Mouse (Mus musculus): ENCODE measurements around the gene Nrxn3.

The Nrxn3 gene

DNA sequence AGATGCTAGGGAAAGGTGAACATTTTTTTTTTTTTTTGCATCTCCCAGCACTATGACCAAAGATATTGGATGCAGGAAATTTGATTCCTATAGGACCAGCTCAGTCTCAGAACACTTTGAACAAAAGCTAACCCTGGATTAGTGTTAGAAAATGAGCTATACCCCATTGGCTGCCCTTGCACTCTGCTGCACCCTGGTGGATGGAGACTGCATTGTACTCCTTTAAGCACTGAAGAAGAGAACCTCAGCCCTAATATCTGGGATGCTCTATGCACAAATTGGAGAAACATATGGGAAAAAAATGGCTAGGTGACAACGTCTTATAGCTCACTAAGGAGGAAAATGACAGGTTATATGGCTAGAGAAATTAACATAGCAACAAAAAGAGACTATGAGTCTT lies 589.9 kb downstream of the Nrxn3 start:
- no peak for DNase-seq (ENCODE audit: low read depth, low spot score)

DNA sequence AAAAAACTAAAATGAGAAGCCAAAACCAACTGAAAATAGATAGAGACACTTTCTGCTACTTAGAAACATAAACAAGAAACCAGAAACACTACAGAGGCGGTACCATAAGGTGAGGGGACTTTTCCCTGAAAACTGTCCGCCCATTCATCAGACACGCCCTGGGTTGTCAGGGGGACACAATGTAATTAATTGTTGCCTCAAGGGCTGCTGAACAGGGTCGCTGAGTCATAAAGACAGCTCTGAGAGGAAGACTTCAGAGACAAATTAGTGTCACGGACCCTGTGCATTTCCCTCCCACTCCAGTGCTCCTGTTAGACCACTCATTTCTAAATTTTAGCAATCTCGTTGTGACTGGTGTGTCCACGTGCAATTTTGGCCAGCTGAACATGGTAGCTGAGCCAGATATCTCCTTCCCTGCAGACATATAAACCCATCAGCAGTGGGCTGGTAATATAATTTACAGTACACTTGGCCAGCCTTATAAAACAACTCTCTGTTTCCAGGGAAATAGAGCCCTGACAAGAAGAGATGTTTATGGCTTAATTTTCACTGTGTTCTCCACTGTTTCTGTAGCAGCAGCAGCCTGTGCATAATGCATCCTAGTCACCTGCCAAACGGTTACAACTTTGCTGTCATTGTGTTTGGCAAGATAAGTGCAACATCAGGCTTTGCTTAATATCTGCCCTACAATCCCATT lies 603.3 kb downstream of the Nrxn3 start:
- no peak for DNase-seq (ENCODE audit: low read depth, low spot score)

DNA sequence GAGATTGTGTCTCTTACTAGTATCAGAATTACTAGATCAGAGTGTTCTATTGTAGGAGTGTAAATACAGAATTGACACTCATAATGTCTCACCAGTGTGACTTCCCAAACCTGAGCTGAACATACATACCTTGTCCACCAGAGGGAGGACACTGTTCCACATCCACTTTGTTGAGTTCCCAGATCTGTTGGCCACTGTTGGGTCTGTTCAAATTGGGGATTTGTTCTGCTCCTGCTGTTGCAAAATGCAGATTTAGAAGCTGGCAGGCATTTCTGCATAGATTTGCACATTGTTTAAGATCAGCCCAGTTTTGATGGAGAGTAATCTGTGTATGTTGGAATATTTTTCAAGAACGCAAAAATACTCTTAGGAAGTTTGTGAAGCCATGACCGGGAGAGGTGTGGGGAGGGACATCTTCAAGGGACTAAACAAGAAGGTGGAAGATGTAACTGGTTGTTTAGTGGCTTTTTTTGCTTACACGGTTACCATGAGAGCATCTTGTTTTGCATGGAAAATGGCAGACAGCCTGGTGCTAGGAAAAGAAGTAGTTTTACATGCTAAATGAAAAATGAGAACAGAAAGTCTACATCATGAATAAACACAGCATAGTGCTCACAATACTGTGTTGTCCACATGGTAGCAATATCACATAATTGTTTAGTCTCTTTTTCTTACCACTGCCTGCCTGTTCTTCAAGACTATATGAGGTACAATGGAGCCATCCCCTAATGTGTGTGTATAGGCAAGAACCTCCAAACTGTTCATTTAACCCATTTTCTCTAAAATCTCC lies 609.0 kb downstream of the Nrxn3 start:
- DNase-seq (ENCODE audit: low read depth, low spot score): no peak

DNA sequence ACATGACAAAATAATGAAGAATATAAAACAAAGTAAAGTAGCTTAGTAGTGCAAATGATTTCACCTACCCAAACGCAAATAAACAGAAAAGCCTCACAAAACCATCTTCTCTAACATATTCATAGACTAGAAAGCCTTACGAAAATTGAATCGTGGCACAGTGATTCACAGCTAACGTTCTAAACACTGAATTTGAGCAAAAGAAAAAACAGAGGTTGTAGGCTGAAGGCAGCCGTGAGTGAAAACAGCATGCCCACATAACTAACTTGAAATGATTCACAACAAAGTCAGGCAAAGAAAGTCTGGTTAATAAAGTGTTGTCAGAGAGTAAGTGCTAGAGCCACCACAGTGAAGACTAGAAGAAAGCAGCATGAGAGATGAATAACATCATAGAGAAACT lies 610.8 kb downstream of the Nrxn3 start:
- no peak for DNase-seq (ENCODE audit: low read depth, low spot score)

DNA sequence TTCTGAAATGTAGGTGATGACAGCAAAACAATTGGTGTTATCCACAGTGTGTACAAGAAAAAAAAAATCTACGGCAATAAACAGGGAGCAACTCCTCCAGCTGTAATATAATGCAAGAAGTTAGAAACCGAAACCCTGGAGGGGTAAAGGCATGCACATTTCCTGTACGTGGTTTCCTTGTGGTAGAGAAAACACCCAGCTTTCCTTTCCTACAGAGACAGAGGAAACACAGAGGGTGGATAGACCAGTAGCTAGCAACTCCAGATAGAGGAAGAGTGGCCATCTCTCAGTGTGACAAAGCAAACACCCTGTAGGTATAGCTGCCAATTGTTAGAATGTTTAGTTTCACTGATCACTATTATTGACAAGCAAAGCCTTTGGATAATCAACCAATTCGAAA lies 642.2 kb downstream of the Nrxn3 start:
- DNase-seq (ENCODE audit: low read depth, low spot score): no peak

DNA sequence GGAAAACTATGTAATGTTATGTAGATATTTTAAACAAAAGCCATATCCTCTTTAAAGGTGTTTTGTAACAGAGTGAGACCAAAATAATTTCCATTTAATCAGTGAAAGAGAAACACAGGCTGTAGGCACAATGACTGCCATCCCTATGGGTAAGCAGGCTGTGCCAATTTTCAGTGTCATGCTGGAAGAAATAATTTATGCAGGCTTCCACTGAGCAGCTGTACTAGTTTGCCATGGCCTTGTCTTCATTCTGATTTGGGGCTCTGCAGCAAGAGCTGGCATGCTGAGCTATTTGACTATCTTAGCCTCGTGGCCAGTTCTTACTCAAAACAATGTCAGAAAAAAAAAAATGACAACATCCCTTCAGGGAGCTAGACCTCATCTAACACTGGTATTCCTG lies 647.3 kb downstream of the Nrxn3 start:
- no peak for DNase-seq (ENCODE audit: low read depth, low spot score)

DNA sequence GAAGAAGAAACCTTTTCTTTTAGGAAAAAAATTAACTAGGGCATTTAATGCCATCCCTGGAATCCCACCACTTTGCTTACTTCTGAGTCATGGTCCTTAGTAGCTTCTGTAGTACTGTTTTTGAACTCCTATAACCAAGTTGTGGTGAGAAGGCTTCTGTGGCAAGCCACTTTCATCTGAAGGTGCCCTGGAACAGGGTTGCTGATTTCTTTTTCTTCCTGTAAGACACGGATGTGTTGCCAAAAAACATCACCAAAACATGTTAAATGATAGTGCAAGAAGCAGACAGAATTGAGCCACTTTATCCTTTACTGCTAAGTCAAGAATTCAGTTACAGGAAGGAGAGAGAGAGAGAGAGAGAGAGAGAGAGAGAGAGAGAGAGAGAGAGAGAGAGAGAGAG lies 653.9 kb downstream of the Nrxn3 start:
- DNase-seq (ENCODE audit: low read depth, low spot score): no peak

DNA sequence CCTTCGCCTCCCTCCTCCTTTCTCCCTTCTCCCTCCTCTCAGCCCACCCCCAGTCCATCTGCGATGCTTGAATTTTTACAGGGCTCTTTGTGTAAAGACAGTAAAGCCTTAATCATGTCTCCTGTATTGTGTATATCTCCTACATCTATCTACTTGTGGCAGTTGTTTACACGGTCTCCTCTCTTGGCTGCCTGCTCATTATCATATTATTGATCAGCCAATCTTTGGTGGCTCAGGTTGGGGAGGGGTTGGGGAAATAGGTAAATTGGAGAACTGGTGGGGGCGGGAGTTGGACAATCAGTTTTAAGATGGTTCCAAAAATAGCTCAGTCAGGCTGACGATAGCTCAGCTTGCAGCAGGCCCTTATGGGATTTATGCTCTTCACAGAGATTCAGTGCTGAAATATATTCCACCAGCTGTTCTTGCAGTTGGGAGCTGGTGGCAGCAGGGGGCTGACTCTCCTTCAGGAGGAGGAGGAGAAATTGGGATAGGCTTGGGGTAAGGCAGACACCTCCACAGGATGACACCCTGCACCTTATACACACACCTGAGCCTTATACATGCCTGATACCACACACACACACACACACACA lies 654.5 kb downstream of the Nrxn3 start:
- DNase-seq (ENCODE audit: low read depth, low spot score): no peak

DNA sequence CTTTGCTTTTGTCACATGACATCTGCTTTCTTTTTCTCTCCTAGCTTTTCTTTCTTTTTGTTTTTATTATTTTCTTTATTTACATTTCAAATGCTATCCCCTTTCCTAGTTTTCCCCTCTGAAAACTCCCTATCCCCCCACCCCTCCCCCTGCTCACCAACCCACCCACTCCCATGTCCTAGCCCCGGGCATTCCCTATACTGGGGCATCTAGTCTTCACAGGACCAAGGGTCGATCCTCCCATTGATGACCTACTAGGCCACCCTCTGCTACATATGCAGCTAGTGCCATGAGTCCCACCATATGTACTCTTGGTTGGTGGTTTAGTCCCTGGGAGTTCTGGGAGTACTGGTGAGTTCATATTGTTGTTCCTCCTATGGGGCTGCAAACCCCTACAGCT lies 655.0 kb downstream of the Nrxn3 start:
- DNase-seq (ENCODE audit: low read depth, low spot score): no peak

DNA sequence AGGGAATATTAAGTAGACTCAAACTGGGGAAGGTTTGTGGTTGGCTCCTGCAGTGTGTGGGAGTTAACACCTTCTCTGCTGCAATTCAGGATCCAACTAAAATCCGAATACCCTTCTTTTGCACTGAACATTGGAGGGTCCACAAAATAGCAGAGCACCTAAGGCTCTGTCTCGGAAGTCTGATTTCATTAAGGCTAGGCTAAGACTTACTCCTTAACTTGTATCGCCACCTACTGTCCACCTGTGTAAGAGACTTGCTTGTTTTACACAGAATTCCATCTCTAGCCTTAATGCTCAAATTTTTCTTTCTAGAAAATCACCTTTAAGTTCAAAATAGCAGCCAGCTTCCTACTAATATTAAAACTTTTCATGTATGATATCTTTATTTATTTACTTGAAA lies 660.6 kb downstream of the Nrxn3 start:
- no peak for DNase-seq (ENCODE audit: low read depth, low spot score)

DNA sequence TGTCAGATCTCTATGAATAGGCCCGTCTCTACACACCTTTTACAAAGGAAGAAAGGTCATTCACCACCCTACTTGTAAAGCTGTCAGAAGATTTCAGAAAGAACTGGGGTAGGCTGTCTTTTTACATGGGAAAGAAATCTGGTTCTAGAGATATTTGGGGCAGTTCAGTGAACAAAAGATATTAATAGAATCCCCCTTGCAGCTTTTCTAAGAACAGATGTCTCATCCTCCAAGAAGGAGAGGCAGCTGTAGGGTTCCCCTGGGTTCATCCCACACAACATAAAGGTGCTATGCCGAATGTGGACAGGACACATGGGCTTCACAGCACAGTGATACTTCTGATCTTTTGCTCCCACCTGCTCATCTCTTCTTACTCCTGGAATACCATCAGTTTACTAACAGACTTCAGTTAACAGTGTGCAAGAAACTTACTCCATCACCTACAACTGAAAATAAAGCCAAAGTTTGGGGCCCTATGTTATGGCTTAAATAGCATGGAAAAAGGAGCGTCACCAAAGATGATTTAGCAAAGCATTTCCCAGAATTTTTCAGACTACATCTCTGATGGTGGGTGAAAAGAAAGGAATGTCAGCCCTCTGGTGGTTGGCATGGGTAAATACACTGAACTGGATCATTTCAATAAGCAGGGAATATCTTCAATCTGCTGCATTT lies 672.6 kb downstream of the Nrxn3 start:
- no peak for DNase-seq (ENCODE audit: low read depth, low spot score)

DNA sequence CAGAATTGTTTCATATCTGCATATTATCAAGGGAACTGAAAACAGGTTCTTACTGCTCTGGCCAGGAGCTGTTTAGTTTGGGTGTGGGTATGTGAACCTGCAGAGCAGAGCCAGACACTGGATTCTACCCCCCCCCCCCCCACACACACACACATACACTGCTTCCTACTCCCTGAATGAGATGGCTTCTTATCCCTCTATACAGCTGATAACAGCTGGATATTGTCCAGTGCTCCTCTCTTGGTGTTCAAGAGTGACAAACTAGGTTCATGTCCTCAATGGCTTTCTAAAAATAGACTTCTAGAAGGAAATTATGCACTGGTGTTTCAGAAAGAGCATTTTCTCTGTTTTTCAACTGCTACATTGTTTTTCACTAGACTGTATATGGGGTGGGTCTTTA lies 713.8 kb downstream of the Nrxn3 start:
- no peak for DNase-seq (ENCODE audit: low read depth, low spot score)

DNA sequence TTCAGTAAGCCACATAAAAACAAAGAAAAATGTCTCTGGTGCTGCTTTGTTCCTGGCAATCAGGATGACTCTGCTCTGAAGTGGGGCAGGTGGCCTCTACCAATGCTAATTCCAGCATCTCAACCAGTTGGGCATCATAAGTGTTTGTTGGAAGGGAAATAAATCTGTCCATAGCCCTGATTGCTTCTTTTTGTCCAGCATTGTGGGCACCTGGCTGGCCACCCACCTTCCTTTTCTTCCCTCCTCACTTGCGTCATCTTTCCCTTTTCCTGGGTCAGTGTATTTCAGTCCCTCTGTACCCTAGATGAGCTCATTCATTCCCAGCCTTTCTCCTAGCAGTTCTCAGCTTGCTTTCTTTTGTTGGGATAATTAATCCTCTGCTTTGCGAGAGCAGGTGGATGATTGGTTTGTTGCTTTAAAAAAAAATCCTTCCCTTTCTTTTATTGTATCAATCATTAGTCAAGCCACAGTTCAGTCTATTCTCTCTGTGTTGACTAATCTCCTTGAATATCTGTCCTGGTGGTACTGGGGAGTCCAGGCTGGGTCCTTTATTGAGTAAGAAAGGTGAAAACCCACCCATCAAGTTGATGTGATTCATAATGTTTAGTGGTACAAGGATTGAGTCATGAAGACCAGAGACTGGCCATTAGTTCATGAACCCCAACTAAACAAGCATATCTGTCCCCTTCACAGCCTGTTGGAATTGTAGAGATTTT lies 719.8 kb downstream of the Nrxn3 start:
- DNase-seq (ENCODE audit: low read depth, low spot score): no peak

DNA sequence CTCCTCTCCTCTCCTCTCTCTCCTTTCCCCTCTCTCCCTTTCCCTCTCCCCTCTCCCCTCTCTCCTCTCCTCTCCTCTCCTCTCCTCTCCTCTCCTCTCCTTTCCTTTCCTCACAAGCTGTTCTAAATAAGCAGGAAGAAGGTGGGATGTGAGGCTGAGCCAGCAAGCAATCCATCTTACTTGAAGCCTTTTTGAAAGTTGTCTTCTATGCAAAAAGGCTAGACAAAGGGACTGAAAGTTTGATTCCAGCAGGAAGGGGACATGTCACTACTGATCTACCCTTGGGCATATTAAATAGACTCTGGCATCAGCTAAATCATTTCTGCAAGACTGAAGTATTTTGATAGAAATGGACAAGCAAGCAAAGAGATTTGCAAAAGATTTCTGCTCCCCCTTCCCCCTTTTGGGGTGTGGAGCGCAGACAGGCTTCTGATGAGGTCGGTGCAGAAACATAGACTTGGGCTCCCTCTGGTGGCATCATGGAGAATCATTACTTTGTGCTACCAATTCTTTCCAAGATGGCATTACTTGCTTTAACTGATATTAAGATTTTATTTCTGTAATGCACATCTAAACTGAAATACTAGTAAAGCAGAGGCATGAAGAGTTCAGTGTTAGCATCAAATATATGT lies 728.1 kb downstream of the Nrxn3 start:
- DNase-seq (ENCODE audit: low read depth, low spot score): peak; percentile 7

DNA sequence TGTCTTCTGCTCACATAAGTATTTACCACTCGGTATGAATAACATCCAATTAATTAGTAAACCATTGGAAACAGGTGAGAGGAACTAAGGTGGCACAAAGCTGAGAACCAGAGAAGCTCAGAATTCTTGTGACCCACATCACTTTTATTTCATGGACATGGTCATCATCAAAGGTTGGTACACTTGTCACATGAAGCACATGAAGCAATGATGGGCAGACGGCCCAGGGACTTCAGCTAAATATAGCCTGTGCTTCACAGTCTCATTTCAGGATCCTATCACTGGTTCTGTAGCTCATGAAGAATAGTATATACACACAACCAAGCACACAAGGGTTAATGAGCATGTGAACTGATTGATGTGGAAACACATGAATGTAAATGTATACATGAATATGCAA lies 747.5 kb downstream of the Nrxn3 start:
- DNase-seq (ENCODE audit: low read depth, low spot score): no peak

DNA sequence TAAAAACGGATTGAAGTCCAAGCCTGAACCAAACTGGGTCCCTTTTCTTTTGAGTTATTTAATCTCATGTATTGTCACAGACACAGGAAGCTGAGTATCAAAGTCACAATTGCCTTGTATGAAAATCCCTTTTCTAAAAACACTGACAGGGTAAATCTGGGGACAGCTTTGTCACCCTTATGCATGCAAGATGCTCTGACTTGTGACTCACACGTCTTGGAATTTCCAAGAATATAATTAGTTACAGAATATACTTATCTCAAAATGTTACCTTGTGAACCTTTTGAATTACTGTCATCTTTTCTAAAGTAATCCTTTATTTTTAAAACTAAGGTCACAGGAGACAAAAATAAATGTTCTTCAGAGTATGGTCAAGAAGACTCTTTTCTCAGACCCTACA lies 748.6 kb downstream of the Nrxn3 start:
- DNase-seq (ENCODE audit: low read depth, low spot score): no peak

DNA sequence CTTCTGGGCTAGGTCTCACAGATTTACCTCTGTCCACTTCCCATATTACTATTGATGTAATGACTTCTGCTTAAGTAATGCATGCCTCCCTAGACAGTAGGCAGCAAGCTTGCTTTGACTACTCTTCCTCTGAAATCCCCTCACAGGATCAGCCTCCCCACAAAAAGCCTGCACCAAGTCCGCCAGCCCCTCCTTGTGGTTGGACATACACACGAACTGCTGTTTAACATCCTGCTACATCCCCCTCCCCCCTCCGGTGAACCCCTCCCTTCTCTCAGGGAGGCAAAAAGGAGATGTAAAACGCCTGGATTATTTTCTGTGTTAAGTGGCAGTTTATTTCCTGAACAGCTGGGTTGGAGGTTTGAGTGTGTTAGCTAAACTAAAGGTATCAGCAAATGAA lies 749.2 kb downstream of the Nrxn3 start:
- DNase-seq (ENCODE audit: low read depth, low spot score): no peak

DNA sequence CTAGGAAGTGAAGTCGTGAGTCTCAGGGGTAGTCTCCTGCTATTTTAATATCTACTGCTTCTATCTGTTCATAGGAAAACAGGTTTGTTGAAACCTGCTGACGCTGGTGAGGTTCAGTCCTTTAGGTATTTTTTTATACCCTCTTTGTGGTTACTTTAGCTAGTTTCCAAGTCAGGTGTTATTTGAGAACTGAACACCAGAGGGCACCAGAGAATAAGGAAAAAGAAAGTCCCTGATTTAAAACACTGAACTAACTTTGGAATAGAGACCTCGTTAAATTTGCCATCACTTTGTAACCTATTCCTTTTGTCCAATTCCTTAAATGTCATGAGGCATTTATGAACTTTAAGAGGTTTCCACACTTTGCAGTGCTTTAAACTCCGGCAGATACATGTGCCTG lies 756.4 kb downstream of the Nrxn3 start:
- peak; percentile 18 for DNase-seq (ENCODE audit: low read depth, low spot score)

DNA sequence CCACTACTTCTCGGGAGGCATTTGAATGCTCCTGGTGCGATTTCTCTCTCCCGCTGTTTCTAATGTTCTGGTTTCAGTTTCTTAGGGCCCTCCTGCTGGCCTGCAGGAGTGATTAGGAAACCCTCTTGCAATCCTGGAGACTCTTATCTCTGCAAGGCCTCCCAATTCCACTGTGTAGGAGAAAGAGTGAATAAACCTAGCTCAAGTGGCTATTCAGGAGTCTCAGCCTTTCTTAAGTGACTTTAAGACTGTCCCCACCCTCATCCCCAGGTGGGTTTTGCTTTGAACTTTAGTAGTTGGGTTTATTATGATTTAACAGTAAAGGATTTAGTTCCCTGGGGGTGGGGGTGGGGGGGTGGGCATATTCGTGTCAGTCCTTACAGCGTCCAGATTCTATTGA lies 759.5 kb downstream of the Nrxn3 start:
- DNase-seq (ENCODE audit: low read depth, low spot score): no peak

DNA sequence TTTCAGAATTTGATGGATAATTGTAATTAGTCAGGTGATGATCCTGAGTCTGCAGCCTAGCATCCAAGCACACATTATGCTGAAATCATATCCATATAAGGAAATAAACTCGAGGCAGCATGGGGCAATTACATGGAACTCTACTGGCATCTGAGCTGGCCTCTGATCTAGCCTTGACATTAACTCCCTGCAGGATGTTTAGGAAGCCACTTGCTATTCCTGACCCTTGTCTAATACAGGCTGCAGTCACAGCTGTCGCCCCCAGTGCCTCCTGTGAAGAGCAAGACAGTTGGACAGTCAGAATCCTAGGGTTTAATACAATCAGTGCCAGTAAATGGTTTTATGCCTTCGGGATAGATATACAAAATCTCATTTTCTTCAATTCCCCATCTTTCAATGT lies 781.4 kb downstream of the Nrxn3 start:
- no peak for DNase-seq (ENCODE audit: low read depth, low spot score)

DNA sequence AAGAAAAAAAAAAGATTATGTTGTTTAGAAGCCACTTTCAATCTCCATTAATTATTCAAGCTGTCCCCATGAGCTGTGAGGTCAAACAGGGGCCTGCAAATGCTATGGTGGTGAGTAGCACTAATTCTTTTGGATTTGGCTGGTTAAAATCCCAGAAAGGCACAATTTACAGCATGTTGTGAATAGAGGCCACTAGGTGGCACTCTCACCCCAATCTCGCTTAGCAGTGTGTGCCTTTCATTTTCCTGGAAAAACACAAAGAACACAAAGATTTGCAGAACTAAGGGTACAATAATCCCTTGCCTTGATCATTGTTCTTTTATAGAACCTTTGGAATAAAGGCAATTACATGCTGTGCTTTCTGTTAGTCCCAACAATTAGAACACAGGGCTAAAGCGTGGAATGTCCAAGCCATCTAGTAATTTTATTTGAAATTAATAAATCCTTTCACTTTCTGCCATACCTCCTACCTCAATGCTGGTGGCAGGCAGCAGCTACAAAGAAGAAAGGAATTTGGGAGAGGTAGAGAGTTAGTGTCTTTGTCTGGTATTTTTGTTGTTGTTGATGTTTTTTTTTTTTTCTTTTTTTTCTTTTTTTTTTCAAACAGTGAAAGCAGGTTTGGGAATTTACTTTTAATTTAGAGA lies 782.6 kb downstream of the Nrxn3 start:
- peak; percentile 25 for DNase-seq (ENCODE audit: low read depth, low spot score)

Data from CD4-positive helper T cell, adult 2 months (primary cell).